Mouse (Mus musculus) ES-E14 (cell line): ENCODE data around the gene Oxa1l.

Experiments used
- HCFC1 ChIP-seq: IDR thresholded peaks from 2 replicates; pipeline ENCODE4 v1.6.1; 2012; ENCODE audit warnings: low read length, inconsistent platforms, borderline replicate concordance; ENCODE audit not compliant: insufficient read depth
- ZC3H11A ChIP-seq: IDR thresholded peaks from 2 replicates; pipeline ENCODE4 v1.6.1; 2012; ENCODE audit warnings: low read depth, mild to moderate bottlenecking, inconsistent platforms, low read length, borderline replicate concordance

DNA sequence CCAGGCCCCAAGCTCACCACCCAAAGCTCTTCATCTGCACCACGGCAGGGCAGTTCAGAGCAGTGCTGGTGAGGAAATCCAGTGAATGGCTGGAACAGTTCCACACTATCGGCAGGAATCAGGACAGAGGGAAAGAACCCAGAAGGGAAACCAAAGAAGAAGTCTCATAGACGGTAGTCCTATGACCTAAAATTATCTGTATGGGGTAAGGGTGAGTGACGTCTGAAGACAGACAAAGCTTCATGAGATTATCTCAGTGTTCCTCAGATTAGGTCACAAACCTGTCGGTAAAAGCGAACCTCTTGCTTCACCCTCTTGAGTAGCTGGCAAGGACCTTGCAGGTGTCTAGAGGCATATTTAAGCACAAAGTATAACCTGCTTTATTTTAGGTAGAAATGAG, 16.5 kb downstream of the Oxa1l start:
- TF ChIP-seq ZC3H11A, result no peak
- no peak for TF ChIP-seq HCFC1
